Mouse (Mus musculus): Measurements from ENCODE around the gene Gm49378.

The Gm49378 gene

DNA sequence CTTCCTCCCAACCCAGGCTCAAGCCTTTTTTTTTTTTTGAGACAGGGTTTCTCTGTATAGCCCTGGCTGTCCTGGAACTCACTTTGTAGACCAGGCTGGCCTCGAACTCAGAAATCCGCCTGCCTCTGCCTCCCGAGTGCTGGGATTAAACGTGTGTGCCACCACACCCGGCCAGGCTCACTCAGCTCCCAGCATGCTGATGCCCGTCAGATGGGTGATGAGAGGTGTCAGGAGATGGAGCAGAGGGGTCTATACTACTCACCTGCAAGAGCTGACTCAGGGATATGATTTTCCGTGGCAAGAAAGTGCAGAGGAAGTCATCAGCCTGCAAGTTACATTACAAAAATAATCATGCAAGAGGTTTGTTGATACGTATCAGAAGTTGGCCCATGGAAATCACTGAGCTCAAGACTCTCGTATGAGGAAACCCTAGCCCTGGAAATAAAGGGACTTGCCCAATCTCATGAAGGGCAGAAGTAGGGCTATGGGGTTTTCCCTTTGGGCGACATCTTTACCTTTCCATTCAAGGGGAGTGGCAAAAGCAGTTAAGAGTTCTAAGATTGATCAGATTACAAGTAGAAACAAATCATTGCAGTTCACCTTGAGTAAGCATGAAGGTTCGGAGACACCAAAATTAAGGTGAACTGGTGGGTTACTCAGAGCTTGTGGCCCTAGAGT, 47.8 kb downstream of the Gm49378 start:
- no peak for DNase-seq (ENCODE audit: low spot score)

DNA sequence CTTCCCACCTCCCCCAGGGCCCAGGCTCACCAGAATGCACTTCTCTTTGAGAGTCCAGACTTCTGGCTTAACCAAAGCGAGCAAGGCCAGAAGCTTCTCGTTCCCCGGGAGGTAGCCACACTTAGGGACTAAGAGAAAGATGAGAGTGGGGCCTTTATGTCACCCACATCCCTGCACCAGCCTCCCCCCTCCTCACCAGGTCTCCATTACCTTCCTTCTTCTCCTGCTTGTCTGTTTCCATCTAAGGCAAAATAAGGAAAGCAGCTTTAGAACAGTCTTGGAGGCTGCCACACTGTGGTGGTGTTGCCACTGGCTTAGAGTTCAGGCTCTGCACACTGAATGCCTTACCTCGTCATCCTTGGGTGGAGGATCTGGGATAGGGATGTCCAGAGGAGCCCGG, 48.4 kb downstream of the Gm49378 start:
- no peak for DNase-seq (ENCODE audit: low spot score)

DNA sequence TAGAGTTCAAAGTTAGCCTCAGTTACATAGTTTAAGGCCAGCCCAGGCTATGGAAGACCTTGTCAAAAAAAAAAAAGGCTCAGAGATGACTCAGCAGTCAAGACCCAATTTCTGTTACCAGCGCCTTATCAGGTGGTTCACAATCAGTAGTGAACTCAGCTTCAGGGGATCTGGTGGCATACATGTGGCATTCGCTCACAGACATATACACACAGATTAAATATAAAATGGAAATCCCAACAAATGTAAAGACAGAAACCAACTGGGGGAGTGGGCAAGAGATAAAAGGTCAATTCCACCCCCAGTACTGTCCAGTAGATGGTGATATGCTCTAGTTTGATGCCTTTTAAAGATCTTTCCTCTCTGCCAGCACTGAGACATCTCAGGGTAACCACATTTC, 51.5 kb downstream of the Gm49378 start:
- no peak for DNase-seq (ENCODE audit: low spot score)

DNA sequence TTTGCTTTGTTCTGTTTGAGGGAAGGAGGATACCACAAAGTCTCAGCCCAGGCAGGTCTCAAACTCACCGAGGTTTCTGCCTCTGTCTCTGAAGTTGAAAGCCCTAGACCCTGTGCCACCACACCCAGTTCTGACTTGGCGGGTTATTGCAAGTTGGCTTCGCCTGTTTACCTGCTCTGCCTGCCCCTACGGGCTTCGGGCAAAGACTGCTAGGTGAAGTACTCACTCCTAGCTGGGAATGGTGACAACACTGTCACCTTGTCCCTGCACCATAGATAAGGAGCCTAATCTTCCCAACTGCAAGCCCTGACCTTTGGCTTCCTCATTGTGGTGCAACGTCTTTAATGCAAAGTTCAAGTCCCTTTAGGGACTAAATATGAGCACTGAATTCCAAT, 52.1 kb downstream of the Gm49378 start:
- DNase-seq (ENCODE audit: low spot score): no peak

DNA sequence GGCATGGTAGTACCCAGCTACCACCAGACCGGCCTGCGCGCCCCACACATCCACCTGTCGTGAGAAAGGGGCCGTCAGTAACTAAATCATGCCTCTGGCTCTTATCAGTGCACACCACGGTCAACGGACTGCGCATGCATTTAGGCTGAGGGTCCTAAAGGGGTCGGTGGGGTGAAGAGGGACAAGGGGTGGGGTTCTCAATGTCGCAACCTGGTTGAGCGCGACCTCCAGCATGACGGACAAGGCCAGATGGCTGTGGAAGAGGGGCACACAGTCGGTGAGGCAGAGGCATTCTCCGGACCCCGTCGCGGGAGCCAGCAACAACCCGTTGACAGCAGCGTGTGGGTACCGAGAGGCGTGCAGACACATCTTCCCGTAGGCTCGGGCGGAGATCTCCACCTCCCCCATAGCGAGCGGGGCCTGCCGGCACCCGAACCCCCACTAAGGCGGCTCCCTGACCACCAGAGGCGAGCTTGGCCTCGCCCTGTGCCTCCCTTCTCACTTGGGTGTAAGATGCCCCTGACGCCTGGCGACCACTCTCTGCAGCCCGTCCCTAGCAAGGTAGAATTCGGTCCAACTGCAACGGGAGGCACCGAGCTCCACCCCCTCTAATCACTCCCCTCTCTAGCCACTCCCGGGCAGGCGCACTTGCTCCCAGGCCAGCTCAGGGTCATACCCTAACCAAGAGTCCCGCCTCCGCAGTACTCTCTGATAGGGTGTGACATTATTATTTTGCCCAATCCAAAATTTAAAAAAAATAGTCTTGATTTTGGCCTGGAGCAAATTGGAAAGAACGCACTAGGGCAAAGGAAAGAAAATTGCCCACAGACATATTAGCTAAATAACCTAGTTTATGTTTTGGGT, 52.8 kb downstream of the Gm49378 start, which contains the start of gene Emc9:
TSS of gene Emc9 (minus strand) at position 601 of the 864 bp plus-strand sequence.
- DNase-seq (ENCODE audit: low spot score): peak; percentile 48

DNA sequence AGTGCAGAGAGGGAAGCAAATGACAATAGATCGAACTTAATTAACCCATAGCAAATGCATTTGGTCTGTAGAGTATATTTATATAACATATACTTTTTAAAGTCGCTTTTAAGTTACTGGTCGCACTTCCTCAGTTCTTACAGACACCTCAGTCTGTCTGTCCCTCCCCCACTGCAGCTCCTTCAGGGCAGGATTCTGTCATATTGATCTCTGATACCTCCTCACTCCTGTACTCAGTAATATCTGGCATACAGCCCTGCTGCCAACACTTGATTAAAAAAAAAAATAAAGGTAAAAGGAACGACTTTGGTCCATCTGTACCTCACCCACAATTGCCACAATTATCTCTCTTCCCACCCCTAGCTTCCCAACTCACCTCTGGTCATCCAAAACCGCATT, 53.4 kb downstream of the Gm49378 start:
- DNase-seq (ENCODE audit: low spot score): no peak

DNA sequence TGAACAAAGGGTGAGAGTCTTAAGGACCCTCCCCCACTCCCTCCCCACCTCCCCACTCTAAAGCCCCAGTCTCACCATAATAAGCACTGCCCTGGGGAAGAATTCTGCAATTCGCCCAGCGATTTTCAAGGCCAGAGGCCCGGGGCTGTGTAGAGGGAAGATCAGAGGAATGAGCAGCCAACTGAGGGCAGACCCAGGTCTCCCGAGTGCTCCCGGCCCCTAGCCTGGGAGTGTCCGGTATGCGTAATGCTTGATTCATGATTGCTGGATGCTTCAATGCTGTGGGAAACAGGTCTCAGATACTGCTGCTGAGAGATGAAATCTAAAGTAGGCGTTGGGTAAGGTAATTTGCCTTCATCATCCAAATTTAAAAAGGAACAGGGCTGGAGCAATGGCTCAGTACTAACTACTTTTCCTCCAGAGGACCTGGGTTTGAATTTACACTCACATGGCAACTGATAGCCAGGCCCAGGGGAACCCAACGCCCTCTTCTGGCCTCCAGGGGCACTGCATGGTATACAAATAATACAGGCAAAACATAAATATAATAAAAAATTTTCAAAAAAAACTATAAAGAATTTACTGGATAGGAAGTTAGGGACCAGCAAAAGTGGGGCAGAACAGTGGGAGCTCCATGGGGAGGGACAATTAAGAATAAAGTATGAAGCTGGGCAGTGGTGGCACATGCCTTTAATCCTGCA, 55.6 kb downstream of the Gm49378 start:
- no peak for DNase-seq (ENCODE audit: low spot score)

DNA sequence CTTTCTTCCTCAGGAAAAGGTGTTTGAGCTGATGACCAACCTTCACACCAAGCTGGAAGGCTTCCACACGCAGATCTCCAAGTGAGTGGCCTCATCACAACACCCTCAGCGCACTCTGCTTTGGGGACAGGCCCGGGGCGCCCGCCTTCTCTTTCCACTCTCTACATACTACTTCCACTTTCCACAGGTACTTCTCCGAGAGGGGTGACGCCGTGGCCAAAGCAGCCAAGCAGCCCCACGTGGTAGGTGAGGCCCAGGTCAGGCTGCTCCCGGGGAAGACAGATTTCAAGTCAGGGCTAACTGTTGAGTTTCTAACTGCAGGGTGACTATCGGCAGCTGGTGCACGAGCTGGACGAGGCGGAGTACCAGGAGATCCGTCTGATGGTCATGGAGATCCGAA, 57.0 kb downstream of the Gm49378 start:
- no peak for DNase-seq (ENCODE audit: low spot score)

DNA sequence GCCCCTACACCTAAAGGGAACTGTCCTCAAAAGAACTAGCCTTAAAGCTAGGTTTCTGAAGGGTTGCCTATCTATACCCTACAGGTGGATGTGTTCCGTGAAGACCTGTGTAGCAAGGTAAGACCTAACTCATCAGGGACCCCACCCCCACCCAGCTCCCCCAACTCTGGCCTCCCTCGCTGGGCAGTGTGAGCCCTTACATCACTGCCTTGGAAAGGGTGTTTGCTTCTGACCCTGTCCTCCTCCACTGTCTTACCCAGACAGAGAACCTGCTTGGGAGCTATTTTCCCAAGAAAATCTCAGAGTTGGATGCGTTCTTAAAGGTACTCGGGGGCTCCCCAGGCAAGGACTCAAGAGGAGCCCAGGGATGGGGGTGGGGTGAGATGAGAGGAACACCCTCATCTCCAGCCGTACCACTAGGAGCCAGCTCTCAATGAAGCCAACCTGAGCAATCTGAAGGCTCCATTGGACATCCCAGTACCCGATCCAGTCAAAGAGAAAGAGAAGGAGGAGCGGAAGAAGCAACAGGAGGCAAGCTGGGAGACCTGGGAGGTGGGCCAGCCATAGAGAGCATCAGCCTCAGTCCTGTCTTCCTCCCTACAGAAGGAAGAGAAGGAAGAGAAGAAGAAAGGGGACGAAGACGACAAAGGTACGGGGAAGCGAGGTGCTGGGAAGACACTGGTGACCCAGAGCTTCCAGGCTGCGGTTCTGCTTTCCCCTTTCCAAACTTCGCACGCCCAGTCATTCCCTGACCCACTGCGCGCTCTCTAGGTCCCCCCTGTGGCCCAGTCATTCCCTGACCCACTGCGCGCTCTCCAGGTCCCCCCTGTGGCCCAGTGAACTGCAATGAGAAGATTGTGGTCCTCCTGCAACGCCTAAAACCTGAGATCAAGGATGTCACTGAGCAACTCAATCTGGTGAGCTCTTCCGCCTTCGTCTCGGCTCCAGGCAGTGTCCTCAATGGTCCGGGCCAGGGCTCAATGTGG, 57.9 kb downstream of the Gm49378 start:
- DNase-seq (ENCODE audit: low spot score): no peak

All from left cerebral cortex, adult 11 months (tissue).